Mouse (Mus musculus): Measurements from ENCODE around the gene Iqcf1. TPM values are rescaled to one million over a fixed set of nuclear protein-coding genes. Genes with fewer than 3 reads are reported as not detected.

The Iqcf1 gene
- total and polyA plus RNA-seq, 2 experiments from 2014 or later = not detected

DNA sequence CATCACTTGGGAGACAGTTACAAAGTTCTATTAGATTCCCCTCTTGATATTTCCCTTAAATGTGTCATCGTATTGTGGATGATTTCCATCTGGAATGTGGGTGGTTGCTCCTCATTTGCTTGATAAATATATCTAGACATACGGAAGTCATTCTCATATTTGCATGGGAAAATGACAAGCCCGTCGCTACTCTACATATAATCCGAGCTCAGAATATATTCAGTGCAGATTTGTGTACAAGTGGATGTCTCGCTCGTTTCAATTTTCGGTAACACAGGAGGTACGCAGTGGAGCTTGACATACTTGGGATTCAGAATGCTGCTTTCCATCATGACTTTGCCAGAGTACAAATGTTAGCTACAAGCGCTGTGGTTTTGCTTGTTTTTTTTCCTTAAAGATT is 9.6 kb downstream of the Iqcf1 start:
- Histone ChIP-seq H3K4me1 (ENCODE audit: insufficient read depth, low read length) (no peaks in the 10 kb centered on the region), H3K36me3 (ENCODE audit: insufficient read depth, low read length) (no peaks in the 10 kb centered on the region), H3K9me3 (ENCODE audit: low read length) (no peaks in the 10 kb centered on the region), H3K27me3 (ENCODE audit: insufficient read depth, low read length) (no peaks in the 10 kb centered on the region), H3K4me3 (ENCODE audit: low read depth, low read length) (no peak overlapping the region), H3K9ac (replicated peaks; ENCODE audit: low read length, poor library complexity, severe bottlenecking) (no peak overlapping the region), H3K27ac (ENCODE audit: low read depth, low read length) (no peak overlapping the region), H3K4me2 (ENCODE audit: low read depth, low read length, poor library complexity, severe bottlenecking) (no peak overlapping the region)
- no peak for TF ChIP-seq CTCF (IDR thresholded peaks at IDR 0.05)
- no peak for DNase-seq (ENCODE audit: low spot score)
- 94% methylated on average over 10 of the region's 10 CpGs for WGBS
- no peak for ATAC-seq (ENCODE audit: low FRiP score)

DNA sequence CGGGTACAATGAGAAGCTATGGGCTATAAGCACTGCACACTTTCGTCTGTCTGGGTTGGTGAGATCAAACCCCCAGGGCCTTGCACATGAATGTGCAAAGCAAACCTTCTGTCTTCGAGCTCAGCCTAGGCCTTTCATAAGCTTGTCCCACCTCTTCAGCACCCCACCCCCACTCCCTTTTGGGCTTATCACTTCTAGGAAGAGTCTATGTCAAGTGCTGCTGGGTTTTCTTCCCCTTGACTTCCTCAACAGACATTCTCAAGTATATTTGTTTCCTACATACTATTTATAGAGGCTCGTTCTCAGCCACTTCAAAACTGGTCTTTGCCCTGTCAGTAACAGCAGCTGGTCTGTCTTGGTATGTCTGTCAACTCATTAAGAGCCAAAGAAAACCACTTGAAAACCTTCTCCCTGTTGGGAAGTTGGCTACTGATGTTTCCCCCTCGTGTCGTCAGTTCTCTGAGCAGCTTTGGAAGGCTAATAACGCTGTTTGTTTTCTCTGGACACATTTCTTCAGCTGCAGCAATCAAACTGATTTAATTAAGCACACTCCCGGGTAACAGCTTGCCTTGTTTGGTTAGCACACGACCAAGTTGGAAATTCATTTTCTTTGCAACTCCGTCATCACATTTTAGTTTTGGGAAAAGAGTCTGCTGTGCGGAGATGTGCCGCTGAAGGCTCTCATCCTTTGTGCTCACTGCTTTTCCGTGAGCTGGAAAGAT is 13.1 kb downstream of the Iqcf1 start:
- Histone ChIP-seq H3K36me3 (ENCODE audit: insufficient read depth, low read length) (no peaks in the 10 kb centered on the region), H3K9ac (replicated peaks; ENCODE audit: low read length, poor library complexity, severe bottlenecking) (no peak overlapping the region), H3K27me3 (ENCODE audit: insufficient read depth, low read length) (no peaks in the 10 kb centered on the region), H3K4me1 (ENCODE audit: insufficient read depth, low read length) (no peaks in the 10 kb centered on the region), H3K9me3 (ENCODE audit: low read length) (no peaks in the 10 kb centered on the region), H3K4me3 (ENCODE audit: low read depth, low read length) (no peak overlapping the region), H3K4me2 (ENCODE audit: low read depth, low read length, poor library complexity, severe bottlenecking) (no peak overlapping the region), H3K27ac (ENCODE audit: low read depth, low read length) (no peak overlapping the region)
- TF ChIP-seq CTCF (IDR thresholded peaks at IDR 0.05) = no peak
- ATAC-seq (ENCODE audit: low FRiP score) (no peak), DNase-seq (ENCODE audit: low spot score) (peak; percentile 8)
- WGBS = 69% methylated on average over 13 of the region's 13 CpGs

DNA sequence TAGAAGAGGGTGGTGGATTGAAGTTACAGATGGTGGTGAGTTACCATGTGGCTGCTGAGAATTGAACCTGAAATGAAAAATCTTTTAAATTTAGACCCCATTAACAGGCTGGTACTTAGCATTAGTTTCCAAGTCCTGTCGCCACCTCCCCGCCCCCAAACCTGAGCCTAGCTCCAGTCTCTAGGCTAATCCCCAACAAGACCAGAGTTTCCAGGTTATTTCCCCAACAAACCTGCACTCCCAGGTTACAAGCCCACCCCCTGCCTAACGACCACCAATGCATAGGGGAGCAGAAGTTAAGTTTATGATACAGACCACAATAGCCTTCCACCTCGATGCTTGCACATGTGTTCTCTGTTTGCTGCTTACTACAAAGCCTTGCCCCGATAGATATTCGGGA is 13.8 kb downstream of the Iqcf1 start:
- H3K27ac ChIP-seq (ENCODE audit: low read depth, low read length) = no peak overlapping the region
- DNase-seq (ENCODE audit: low spot score) (no peak), ATAC-seq (ENCODE audit: low FRiP score) (no peak)
- no peaks in the 10 kb centered on the region for H3K9me3 ChIP-seq (ENCODE audit: low read length)
- no peak overlapping the region for H3K9ac ChIP-seq (replicated peaks; ENCODE audit: low read length, poor library complexity, severe bottlenecking)
- WGBS = 84% methylated on average over 6 of the region's 6 CpGs
- H3K36me3 ChIP-seq (ENCODE audit: insufficient read depth, low read length) = no peaks in the 10 kb centered on the region
- H3K27me3 ChIP-seq (ENCODE audit: insufficient read depth, low read length) = no peaks in the 10 kb centered on the region
- H3K4me2 ChIP-seq (ENCODE audit: low read depth, low read length, poor library complexity, severe bottlenecking) = no peak overlapping the region
- TF ChIP-seq CTCF (IDR thresholded peaks at IDR 0.05) = no peak
- H3K4me3 ChIP-seq (ENCODE audit: low read depth, low read length) = no peak overlapping the region
- no peaks in the 10 kb centered on the region for H3K4me1 ChIP-seq (ENCODE audit: insufficient read depth, low read length)

DNA sequence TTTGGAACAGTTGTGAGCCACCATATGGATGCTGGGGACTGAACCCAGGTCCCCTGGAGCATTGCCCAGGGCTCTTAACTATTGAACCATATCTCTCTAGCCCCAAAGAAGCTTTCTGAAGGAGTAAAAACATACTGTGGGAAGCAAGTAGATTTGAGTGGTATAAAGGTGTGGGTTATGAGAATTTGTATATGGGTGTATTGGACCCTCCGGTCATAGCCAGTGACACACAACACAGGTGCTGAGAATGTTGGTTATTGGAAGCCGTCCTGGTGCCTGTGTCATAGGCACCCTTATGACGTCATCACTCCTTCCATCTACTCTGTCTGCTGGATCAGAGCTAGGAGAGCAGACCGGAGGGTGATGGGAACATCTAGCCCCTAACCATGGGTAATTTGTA is 14.5 kb downstream of the Iqcf1 start, which contains the start of gene Iqcf5:
Gene Iqcf5 (plus strand): TSS at position 301 of the 400 bp plus-strand sequence.
- H3K4me1 ChIP-seq (ENCODE audit: insufficient read depth, low read length) = no peaks in the 10 kb centered on the region
- ATAC-seq (ENCODE audit: low FRiP score) (no peak), DNase-seq (ENCODE audit: low spot score) (no peak)
- H3K9me3 ChIP-seq (ENCODE audit: low read length) = no peaks in the 10 kb centered on the region
- no peak for TF ChIP-seq CTCF (IDR thresholded peaks at IDR 0.05)
- no peak within 1 kb of the TSS for H3K27ac ChIP-seq (ENCODE audit: low read depth, low read length)
- no peaks in the 10 kb centered on the region for H3K27me3 ChIP-seq (ENCODE audit: insufficient read depth, low read length)
- no peak within 1 kb of the TSS for H3K9ac ChIP-seq (replicated peaks; ENCODE audit: low read length, poor library complexity, severe bottlenecking)
- no peaks in the 10 kb centered on the region for H3K36me3 ChIP-seq (ENCODE audit: insufficient read depth, low read length)
- H3K4me2 ChIP-seq (ENCODE audit: low read depth, low read length, poor library complexity, severe bottlenecking) = no peak within 1 kb of the TSS
- no peak within 1 kb of the TSS for H3K4me3 ChIP-seq (ENCODE audit: low read depth, low read length)
- WGBS = 83% methylated on average over 4 of the region's 4 CpGs

DNA sequence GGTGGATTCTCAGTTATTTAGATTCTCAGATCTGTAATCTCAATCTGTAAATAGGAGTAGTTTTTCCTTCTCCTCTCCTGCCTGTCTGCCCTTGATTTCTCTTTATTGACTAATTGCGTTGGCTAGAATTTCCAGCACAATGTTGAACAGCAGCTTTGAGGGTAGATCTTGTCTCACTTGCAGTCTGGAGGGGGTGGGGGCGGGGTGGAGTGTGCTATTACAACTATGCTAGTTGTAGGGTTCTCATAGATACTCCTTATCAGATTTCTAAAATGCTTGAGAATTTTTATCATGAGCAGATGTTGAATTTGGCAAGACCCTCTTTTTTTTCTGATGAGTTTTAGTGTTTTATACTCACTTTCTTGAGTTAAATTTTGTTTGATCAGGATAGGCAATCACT is 19.7 kb downstream of the Iqcf1 start:
- Histone ChIP-seq H3K9ac (replicated peaks; ENCODE audit: low read length, poor library complexity, severe bottlenecking) (no peak overlapping the region), H3K4me3 (ENCODE audit: low read depth, low read length) (no peak overlapping the region), H3K36me3 (ENCODE audit: insufficient read depth, low read length) (no peaks in the 10 kb centered on the region), H3K4me1 (ENCODE audit: insufficient read depth, low read length) (no peaks in the 10 kb centered on the region), H3K27ac (ENCODE audit: low read depth, low read length) (no peak overlapping the region), H3K27me3 (ENCODE audit: insufficient read depth, low read length) (no peaks in the 10 kb centered on the region), H3K4me2 (ENCODE audit: low read depth, low read length, poor library complexity, severe bottlenecking) (no peak overlapping the region), H3K9me3 (ENCODE audit: low read length) (no peaks in the 10 kb centered on the region)
- no peak for DNase-seq (ENCODE audit: low spot score)
- no peak for ATAC-seq (ENCODE audit: low FRiP score)
- no peak for TF ChIP-seq CTCF (IDR thresholded peaks at IDR 0.05)
- 77% methylated on average over 2 of the region's 2 CpGs for WGBS

DNA sequence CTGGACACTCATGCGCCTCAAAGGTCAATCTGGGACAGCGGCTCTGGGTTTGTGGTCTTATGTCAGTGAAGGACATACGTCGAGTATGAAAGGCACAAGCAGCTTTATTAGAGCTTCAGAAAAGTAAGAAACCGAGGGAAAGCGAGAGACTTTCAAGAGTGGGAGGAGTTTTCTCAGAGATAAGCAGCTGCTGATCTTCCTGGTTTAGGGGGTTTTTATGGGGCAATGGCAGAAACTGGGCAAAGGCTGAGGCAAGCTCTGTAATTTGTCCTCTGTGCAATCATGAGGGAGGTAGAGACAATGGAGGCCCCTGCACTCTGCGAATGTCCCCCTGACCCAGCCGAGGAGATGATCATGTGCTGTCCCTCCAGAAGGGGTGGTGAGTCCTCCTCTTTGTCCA is 20.1 kb downstream of the Iqcf1 start:
- ATAC-seq (ENCODE audit: low FRiP score) (no peak), DNase-seq (ENCODE audit: low spot score) (no peak)
- H3K4me3 ChIP-seq (ENCODE audit: low read depth, low read length) = no peak overlapping the region
- WGBS = 83% methylated on average over 8 of the region's 8 CpGs
- no peaks in the 10 kb centered on the region for H3K36me3 ChIP-seq (ENCODE audit: insufficient read depth, low read length)
- no peaks in the 10 kb centered on the region for H3K4me1 ChIP-seq (ENCODE audit: insufficient read depth, low read length)
- H3K9ac ChIP-seq (replicated peaks; ENCODE audit: low read length, poor library complexity, severe bottlenecking) = no peak overlapping the region
- H3K4me2 ChIP-seq (ENCODE audit: low read depth, low read length, poor library complexity, severe bottlenecking) = no peak overlapping the region
- H3K9me3 ChIP-seq (ENCODE audit: low read length) = no peaks in the 10 kb centered on the region
- H3K27me3 ChIP-seq (ENCODE audit: insufficient read depth, low read length) = no peaks in the 10 kb centered on the region
- no peak overlapping the region for H3K27ac ChIP-seq (ENCODE audit: low read depth, low read length)
- TF ChIP-seq CTCF (IDR thresholded peaks at IDR 0.05) = no peak
